Mouse (Mus musculus) C2C12 (cell line): ENCODE results near the gene Cog1. TPM values are rescaled to one million over a fixed set of nuclear protein-coding genes. Genes with fewer than 3 reads are reported as not detected.
A peak's percentile ranks its signal among the peaks of the same experiment; 100 is the strongest.

Experiments used
- H3K27me3 ChIP-seq: one replicate; pipeline ENCODE4 v1.6.1; 2011; ENCODE audit not compliant: control insufficient read depth, insufficient read depth, insufficient read length
- H3K36me3 ChIP-seq: one replicate; pipeline ENCODE4 v1.6.1; 2011; ENCODE audit not compliant: control insufficient read depth, insufficient read depth
- H3K4me3 ChIP-seq: one replicate; pipeline ENCODE4 v1.5.1; 2011; ENCODE audit warnings: mild to moderate bottlenecking, control low read depth; ENCODE audit not compliant: poor library complexity, insufficient read depth, severe bottlenecking
- H3K79me2 ChIP-seq: one replicate; pipeline ENCODE4 v1.6.1; 2011; ENCODE audit not compliant: control insufficient read depth, insufficient read depth
- H3K79me3 ChIP-seq: one replicate; pipeline ENCODE4 v1.6.1; 2011; ENCODE audit warnings: low read depth, control low read depth
- H3ac ChIP-seq: one replicate; pipeline ENCODE3; 2011; ENCODE audit warnings: low read depth; ENCODE audit not compliant: control insufficient read depth, insufficient read length
- CEBPB ChIP-seq: IDR thresholded peaks from one replicate; pipeline ENCODE4 v1.6.1; 2011; ENCODE audit warnings: low read depth, mild to moderate bottlenecking, control low read depth, moderate library complexity
- CTCF ChIP-seq: IDR thresholded peaks from one replicate; pipeline ENCODE4 v1.5.1; 2011; ENCODE audit not compliant: control insufficient read depth, insufficient read depth, insufficient read length
- FOSL1 ChIP-seq: IDR thresholded peaks from one replicate; pipeline ENCODE4 v1.8.0; 2011; ENCODE audit warnings: mild to moderate bottlenecking, low read length; ENCODE audit not compliant: poor library complexity, insufficient read depth, severe bottlenecking
- MAX ChIP-seq: IDR thresholded peaks from one replicate; pipeline ENCODE4 v1.6.1; 2011; ENCODE audit warnings: mild to moderate bottlenecking, control low read depth
- MYOD1 ChIP-seq: IDR thresholded peaks from one replicate; pipeline ENCODE4 v1.6.1; 2011; ENCODE audit warnings: low read depth; ENCODE audit not compliant: control insufficient read depth, insufficient read length
- MYOG ChIP-seq: IDR thresholded peaks from one replicate; pipeline ENCODE4 v1.6.1; 2011; ENCODE audit not compliant: control insufficient read depth, insufficient read length; ENCODE audit errors: extremely low read depth
- USF1 ChIP-seq: IDR thresholded peaks from one replicate; pipeline ENCODE4 v1.6.1; 2011; ENCODE audit warnings: low read depth, mild to moderate bottlenecking, control low read depth, moderate library complexity
- polyA plus RNA-seq: library from polyadenylated mRNA; unstranded; fragments of >200 nt; fragmentation: generic; extraction: Trizol; gene quantifications from one replicate; pipeline ENCODE4 v1.2.1, GENCODE M21; 2012; ENCODE audit warnings: missing spikeins

Cog1 gene
- polyA plus RNA-seq, 1 experiment: 21.2 TPM

DNA sequence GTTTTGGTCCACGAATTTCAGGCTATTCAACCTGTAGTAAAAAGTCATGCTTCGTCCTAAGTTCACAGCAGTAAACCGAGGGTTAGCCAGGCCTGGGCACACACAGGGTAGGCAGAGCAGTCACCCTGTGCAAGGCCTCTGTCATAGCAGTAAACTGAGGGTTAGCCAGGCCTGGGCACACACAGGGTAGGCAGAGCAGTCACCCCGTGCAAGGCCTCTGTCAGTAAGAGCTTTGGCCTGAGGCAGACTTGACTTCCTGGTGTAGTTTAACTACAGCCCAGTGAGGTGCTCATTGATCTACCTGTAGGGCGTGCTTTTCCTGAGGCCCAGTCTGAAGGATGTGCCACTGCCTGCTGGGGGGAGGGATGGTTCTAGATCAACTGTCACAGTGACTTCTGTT is 42.3 kb downstream of the Cog1 start:
- Histone ChIP-seq H3K79me2 (peaks cover 10% of the 10 kb centered on the region), H3ac (no peak overlapping the region), H3K27me3 (no peaks in the 10 kb centered on the region), H3K36me3 (peaks cover 45% of the 10 kb centered on the region), H3K79me3 (peaks cover 11% of the 10 kb centered on the region), H3K4me3 (no peak overlapping the region)
- TF ChIP-seq USF1 (no peak), MAX (no peak), MYOG (no peak), MYOD1 (no peak), CEBPB (no peak), CTCF (no peak), FOSL1 (no peak)

DNA sequence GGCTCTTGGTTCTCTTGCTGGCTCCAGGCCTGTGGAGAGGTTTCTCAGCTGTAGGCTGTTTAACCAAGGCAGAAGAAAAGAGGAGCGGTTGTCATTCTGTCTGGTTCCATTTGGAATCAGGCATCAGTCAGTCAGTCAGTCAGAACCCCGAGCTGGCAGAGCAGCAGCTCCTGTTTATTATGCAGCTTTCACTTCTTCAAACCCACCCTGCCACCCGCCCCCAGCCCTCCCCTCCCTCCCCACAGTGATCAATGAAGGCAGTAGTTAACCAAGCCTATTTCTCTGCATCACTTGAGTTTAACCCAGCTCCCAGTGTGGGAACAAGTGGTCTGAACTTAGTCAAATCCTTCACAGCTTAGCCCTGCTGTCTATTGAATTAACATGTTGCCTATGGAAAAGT is 42.9 kb downstream of the Cog1 start:
- peaks cover 45% of the 10 kb centered on the region for H3K36me3 ChIP-seq
- TF ChIP-seq FOSL1 (no peak), MYOD1 (no peak), USF1 (no peak), MAX (no peak), CTCF (no peak), CEBPB (no peak), MYOG (no peak)
- no peak overlapping the region for H3ac ChIP-seq
- peaks cover 8% of the 10 kb centered on the region for H3K79me3 ChIP-seq
- H3K4me3 ChIP-seq: no peak overlapping the region
- no peaks in the 10 kb centered on the region for H3K27me3 ChIP-seq
- peaks cover 5% of the 10 kb centered on the region for H3K79me2 ChIP-seq

DNA sequence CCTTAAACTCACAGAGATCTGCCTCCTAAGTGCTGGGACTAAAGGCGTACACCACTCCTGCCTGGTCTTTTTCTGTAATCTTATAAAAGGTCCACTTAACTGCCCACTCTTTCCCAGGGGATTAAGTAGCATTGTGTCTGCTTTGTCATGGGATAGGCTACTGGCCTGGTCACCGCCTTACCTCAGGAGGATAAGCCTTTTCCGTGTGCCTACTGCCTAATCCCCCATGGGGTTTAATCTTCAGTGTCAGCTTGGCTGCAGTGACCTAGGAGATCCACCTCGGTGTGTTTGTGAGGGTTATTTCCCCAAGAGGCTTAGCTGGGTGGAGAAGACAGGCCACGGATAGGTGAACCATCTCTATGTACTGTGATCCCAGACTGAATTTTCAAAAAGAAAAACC is 48.6 kb downstream of the Cog1 start:
- peaks cover 13% of the 10 kb centered on the region for H3K36me3 ChIP-seq
- H3K27me3 ChIP-seq: no peaks in the 10 kb centered on the region
- H3ac ChIP-seq: no peak overlapping the region
- no peaks in the 10 kb centered on the region for H3K79me3 ChIP-seq
- TF ChIP-seq USF1: no peak
- no peak for TF ChIP-seq FOSL1
- H3K4me3 ChIP-seq: no peak overlapping the region
- no peaks in the 10 kb centered on the region for H3K79me2 ChIP-seq

DNA sequence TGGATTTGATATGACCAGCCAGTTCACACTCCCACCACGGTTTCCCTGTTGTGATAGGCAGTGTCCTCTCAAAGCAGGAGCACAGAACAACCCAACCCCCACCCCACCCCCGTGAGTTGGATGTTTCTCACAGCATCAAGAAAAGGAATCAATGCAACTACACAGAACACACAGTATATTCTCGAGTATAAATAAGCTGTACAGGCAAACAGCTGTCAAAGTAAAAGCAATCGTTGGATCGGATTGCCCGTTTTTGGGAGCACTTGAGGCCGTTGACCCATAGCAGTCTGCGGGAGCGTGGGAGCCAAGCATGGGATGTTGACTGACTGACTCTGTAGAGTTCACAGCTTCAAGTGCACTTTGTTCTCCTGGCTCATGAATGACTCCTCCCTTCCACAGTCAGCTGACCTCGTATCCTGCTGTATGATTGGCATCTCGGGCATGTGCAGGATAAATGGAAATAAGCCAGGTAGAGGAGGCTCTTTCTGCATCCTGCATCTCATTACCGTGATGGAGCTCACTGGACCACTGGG is 49.1 kb downstream of the Cog1 start:
- Histone ChIP-seq H3K4me3 (no peak overlapping the region), H3ac (no peak overlapping the region), H3K36me3 (peaks cover 8% of the 10 kb centered on the region), H3K79me2 (no peaks in the 10 kb centered on the region), H3K79me3 (no peaks in the 10 kb centered on the region), H3K27me3 (no peaks in the 10 kb centered on the region)
- no peak for TF ChIP-seq CTCF
- TF ChIP-seq FOSL1: no peak
- no peak for TF ChIP-seq MAX
- no peak for TF ChIP-seq MYOD1
- TF ChIP-seq USF1: no peak
- TF ChIP-seq MYOG: no peak
- TF ChIP-seq CEBPB: no peak

DNA sequence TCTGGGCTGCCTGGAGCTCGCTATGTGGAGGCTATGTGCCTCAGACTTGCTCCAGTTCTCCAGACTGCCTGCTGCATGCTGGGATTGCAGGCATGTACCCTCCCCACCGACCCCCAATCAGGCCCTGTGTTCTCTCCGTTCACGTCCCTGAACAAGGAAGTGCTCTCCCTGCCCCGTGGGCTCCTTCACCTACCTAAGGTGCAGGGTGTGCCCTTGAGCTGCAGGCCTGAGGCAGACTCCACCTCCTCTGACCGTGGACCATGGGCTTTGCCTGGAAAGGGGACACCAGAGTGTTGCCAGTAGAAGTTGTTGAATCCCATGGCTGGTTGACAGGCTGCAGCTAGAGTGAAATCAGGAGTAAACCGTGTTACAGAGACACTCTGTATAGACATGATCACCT is 50.7 kb downstream of the Cog1 start:
- Histone ChIP-seq H3K36me3 (peaks cover 4% of the 10 kb centered on the region), H3ac (no peak overlapping the region), H3K79me2 (no peaks in the 10 kb centered on the region), H3K79me3 (no peaks in the 10 kb centered on the region), H3K4me3 (no peak overlapping the region), H3K27me3 (no peaks in the 10 kb centered on the region)
- TF ChIP-seq CEBPB (no peak), CTCF (no peak), MYOD1 (no peak), MAX (no peak), USF1 (no peak), MYOG (no peak), FOSL1 (no peak)

DNA sequence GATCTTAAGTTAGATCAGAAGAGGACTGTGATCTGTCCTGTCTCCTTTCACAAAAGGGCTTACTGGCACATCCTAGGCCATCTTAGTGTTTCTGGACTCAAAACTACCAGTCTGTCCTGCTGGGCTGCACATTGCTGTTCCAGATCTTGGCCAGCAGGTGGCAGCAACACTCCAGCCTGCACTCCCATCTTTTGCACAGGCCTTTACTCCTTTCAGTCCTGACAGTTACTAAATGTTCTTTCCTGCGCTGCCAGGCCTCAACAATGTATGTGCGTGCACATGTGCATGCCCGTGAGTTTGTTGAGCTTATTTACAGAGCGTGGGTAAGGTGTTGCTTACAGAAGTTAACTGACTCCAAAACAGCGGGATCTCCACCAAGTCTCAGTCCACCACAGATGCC is 54.8 kb downstream of the Cog1 start:
- no peaks in the 10 kb centered on the region for H3K79me3 ChIP-seq
- H3ac ChIP-seq: no peak overlapping the region
- H3K36me3 ChIP-seq: no peaks in the 10 kb centered on the region
- TF ChIP-seq MYOG (no peak), CTCF (peak; percentile 97)
- no peaks in the 10 kb centered on the region for H3K27me3 ChIP-seq
- no peaks in the 10 kb centered on the region for H3K79me2 ChIP-seq
- no peak overlapping the region for H3K4me3 ChIP-seq
